ENCODE assay signal across 8 mouse cellular contexts in genomic region chr10:43451848-43452662, GRCm38 (mm10). TPM values are rescaled to one million over a fixed set of nuclear protein-coding genes. Genes with fewer than 3 reads are reported as not detected.
DNase-seq lines count a peak whose midpoint lies in the region; ATAC-seq and TF ChIP-seq lines count a peak whose summit lies in the region.

No protein-coding gene starts in this region.

- H3K9me3 ChIP-seq in embryonic facial prominence, embryonic 15.5 days (replicated peaks): no peaks in the 10 kb centered on the region
- H3K9me3 ChIP-seq in kidney, embryonic 14.5 days (ENCODE audit: control insufficient read depth, low read length): no peaks in the 10 kb centered on the region
- no peaks in the 10 kb centered on the region for H3K9me3 ChIP-seq in limb, embryonic 14.5 days (ENCODE audit: control insufficient read depth, low read length)
- no peaks in the 10 kb centered on the region for H3K9me3 ChIP-seq in midbrain, embryonic 16.5 days (replicated peaks; ENCODE audit: control insufficient read depth, low read length, poor library complexity, severe bottlenecking)

- no peak overlapping the region for H3K27ac ChIP-seq in embryonic facial prominence, embryonic 15.5 days (replicated peaks)
- H3K27ac ChIP-seq in kidney, embryonic 14.5 days (ENCODE audit: low read depth, low read length): no peak overlapping the region
- H3K27ac ChIP-seq in limb, embryonic 14.5 days (replicated peaks; ENCODE audit: low read depth, low read length): no peak overlapping the region
- no peak overlapping the region for H3K27ac ChIP-seq in midbrain, embryonic 16.5 days (ENCODE audit: low read length)

- TF ChIP-seq POLR2A in limb, embryonic 14.5 days (IDR thresholded peaks at IDR 0.05; ENCODE audit: borderline replicate concordance, extremely low read depth, insufficient read depth, insufficient read length): no peak

- WGBS in embryonic facial prominence, embryonic 15.5 days: 21% methylated on average over 16 of the region's 16 CpGs
- WGBS in kidney, embryonic 14.5 days: 28% methylated on average over 16 of the region's 16 CpGs
- WGBS in limb, embryonic 14.5 days: 23% methylated on average over 16 of the region's 16 CpGs
- WGBS in midbrain, embryonic 16.5 days: 22% methylated on average over 16 of the region's 16 CpGs

- H3K4me2 ChIP-seq in embryonic facial prominence, embryonic 15.5 days (replicated peaks): peak overlapping the region; percentile 47
- H3K4me2 ChIP-seq in kidney, embryonic 14.5 days (replicated peaks; ENCODE audit: low read depth, low read length): peak overlapping the region; percentile 31
- peak overlapping the region; percentile 46 for H3K4me2 ChIP-seq in limb, embryonic 14.5 days (replicated peaks; ENCODE audit: low read depth, low read length, severe bottlenecking)
- H3K4me2 ChIP-seq in midbrain, embryonic 16.5 days (ENCODE audit: low read length): peak overlapping the region; percentile 48

- peaks cover 10% of the 10 kb centered on the region for H3K4me1 ChIP-seq in embryonic facial prominence, embryonic 15.5 days
- no peaks in the 10 kb centered on the region for H3K4me1 ChIP-seq in kidney, embryonic 14.5 days (ENCODE audit: control insufficient read depth, insufficient read depth, low read length)
- H3K4me1 ChIP-seq in limb, embryonic 14.5 days (ENCODE audit: control insufficient read depth, insufficient read depth, low read length): no peaks in the 10 kb centered on the region
- peaks cover 8% of the 10 kb centered on the region; the same call in 1 of the 2 replicates for H3K4me1 ChIP-seq in midbrain, embryonic 16.5 days (ENCODE audit: control insufficient read depth, insufficient read depth, low read length)

- DNase-seq in 3T3-L1 (ENCODE audit: low read depth, low spot score): peak; percentile 77
- peak; percentile 15 to 50 for DNase-seq in adrenal gland, postnatal 4 days (ENCODE audit: low spot score in 2 of 2)
- DNase-seq in heart, adult 9 months (ENCODE audit: low spot score in 2 of 2): peak; percentile 42 to 77
- peak; percentile 84 for DNase-seq in limb, embryonic 14.5 days (ENCODE audit: low spot score)
- peak; percentile 32 to 46 for DNase-seq in spleen, postnatal 14 days (ENCODE audit: low spot score in 2 of 2)

- peak; percentile 60; the same call in 1 of the 2 replicates for ATAC-seq in embryonic facial prominence, embryonic 15.5 days (ENCODE audit: insufficient number of reproducible peaks, low FRiP score, low TSS enrichment, low read depth)
- peak; percentile 89 for ATAC-seq in kidney, embryonic 14.5 days (ENCODE audit: low FRiP score, low TSS enrichment)
- peak; percentile 81; the same call in 1 of the 2 replicates for ATAC-seq in limb, embryonic 14.5 days (ENCODE audit: low FRiP score, low read depth)
- ATAC-seq in midbrain, embryonic 16.5 days: peak; percentile 96

- H3K27me3 ChIP-seq in embryonic facial prominence, embryonic 15.5 days: no peaks in the 10 kb centered on the region
- no peaks in the 10 kb centered on the region for H3K27me3 ChIP-seq in kidney, embryonic 14.5 days (ENCODE audit: control insufficient read depth, insufficient read depth, low read length)
- no peaks in the 10 kb centered on the region for H3K27me3 ChIP-seq in limb, embryonic 14.5 days (ENCODE audit: control insufficient read depth, insufficient read depth, low read length)
- no peaks in the 10 kb centered on the region for H3K27me3 ChIP-seq in midbrain, embryonic 16.5 days (ENCODE audit: control insufficient read depth, insufficient read depth, low read depth, low read length)

- H3K9ac ChIP-seq in embryonic facial prominence, embryonic 15.5 days: no peak overlapping the region
- H3K9ac ChIP-seq in kidney, embryonic 14.5 days (ENCODE audit: low read depth, low read length): no peak overlapping the region
- no peak overlapping the region; the same call in 1 of the 2 replicates for H3K9ac ChIP-seq in limb, embryonic 14.5 days (ENCODE audit: low read depth, low read length, severe bottlenecking)
- H3K9ac ChIP-seq in midbrain, embryonic 16.5 days (ENCODE audit: low read depth, low read length): peak overlapping the region; percentile 34; the same call in 1 of the 2 replicates

- no peaks in the 10 kb centered on the region for H3K36me3 ChIP-seq in embryonic facial prominence, embryonic 15.5 days
- no peaks in the 10 kb centered on the region for H3K36me3 ChIP-seq in kidney, embryonic 14.5 days (ENCODE audit: control insufficient read depth, insufficient read depth, low read length)
- H3K36me3 ChIP-seq in limb, embryonic 14.5 days (ENCODE audit: control insufficient read depth, insufficient read depth, low read length): no peaks in the 10 kb centered on the region
- H3K36me3 ChIP-seq in midbrain, embryonic 16.5 days (ENCODE audit: control insufficient read depth, insufficient read depth, low read length): no peaks in the 10 kb centered on the region

- H3K4me3 ChIP-seq in embryonic facial prominence, embryonic 15.5 days (replicated peaks): peak overlapping the region; percentile 35
- H3K4me3 ChIP-seq in kidney, embryonic 14.5 days (ENCODE audit: low read length): peak overlapping the region; percentile 13; the same call in 1 of the 2 replicates
- peak overlapping the region; percentile 28 for H3K4me3 ChIP-seq in limb, embryonic 14.5 days (replicated peaks; ENCODE audit: low read length)
- peak overlapping the region; percentile 14 for H3K4me3 ChIP-seq in midbrain, embryonic 16.5 days (ENCODE audit: low read depth, low read length)

RNA-seq across cellular contexts. Expression of gene Bend3, which starts 26.6 kb away (rescaled TPM):
- total RNA-seq in adrenal gland, postnatal 4 days (2021): 10 to 100 TPM; 11.0 to 14.0 TPM
- 3.5 and 4.4 TPM in 2 replicates for polyA plus RNA-seq in embryonic facial prominence, embryonic 15.5 days (2015; fragmentation: Nextera tagmentation; extraction: Ambion mirVana)
- polyA plus RNA-seq in kidney, embryonic 14.5 days (2014; fragmentation: Nextera tagmentation; extraction: Ambion mirVana): 8.4 and 8.9 TPM in 2 replicates
- 9.8 and 11.4 TPM in 2 replicates for polyA plus RNA-seq in limb, embryonic 14.5 days (2012; rRNA removed)
- polyA plus RNA-seq in limb, embryonic 14.5 days (2014; fragmentation: Nextera tagmentation; extraction: Ambion mirVana): 5.0 and 6.1 TPM in 2 replicates
- 3.1 TPM in 2 replicates for polyA plus RNA-seq in midbrain, embryonic 16.5 days (2015; fragmentation: Nextera tagmentation; extraction: Ambion mirVana)

Comparison
In these comparisons a context has a peak if more than half of its experiments do, and no peak if none do; other contexts are left out.
1. DNase-seq: peak in every context shown above with its lines; median percentile 84 in limb, embryonic 14.5 days; 77 in 3T3-L1; 60 in heart, adult 9 months; 39 in spleen, postnatal 14 days; 32 in adrenal gland, postnatal 4 days.